Comparison of ENCODE assay signal across 1 mouse cellular context in the genomic region with DNA sequence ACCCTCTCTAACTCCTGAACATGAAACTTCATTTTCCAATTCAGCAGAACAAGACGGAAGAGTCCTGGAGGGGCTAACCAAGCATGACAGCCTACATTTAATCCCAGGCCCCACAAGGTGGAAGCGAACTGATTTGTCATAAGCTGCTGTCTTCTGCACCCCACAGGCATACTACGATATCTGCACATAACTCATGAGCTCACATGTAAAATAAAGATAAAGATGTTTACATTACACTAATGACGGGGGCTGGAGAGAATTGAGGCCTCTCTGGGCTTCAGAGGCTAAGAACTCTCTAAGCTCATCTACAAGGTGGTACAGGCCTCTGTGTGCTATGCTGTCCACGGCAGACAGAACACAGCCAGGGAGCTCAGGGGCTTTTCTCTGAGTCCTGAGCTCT.
TF ChIP-seq lines count a peak whose summit lies in the region.

No protein-coding gene starts in this region.

TF ChIP-seq in MEL, 35 proteins besides CTCF, POLR2A, EP300 and RAD21:
- TF ChIP-seq POLR2AphosphoS2 (IDR thresholded peaks at IDR 0.05; ENCODE audit: low read length) (peak; percentile 63), NELFE (IDR thresholded peaks at IDR 0.05; ENCODE audit: low read depth, low read length) (no peak), ELF1 (IDR thresholded peaks at IDR 0.05; ENCODE audit: low read depth, low read length) (no peak), USF1 (IDR thresholded peaks at IDR 0.05; ENCODE audit: low read depth, low read length) (no peak), SIN3A (IDR thresholded peaks at IDR 0.05; ENCODE audit: low read length) (peak; percentile 52), GATA1 (IDR thresholded peaks at IDR 0.05; ENCODE audit: low read depth, low read length) (peak; percentile 41; the same call in 1 of the 2 replicates), TAL1 (IDR thresholded peaks at IDR 0.05; ENCODE audit: low read length) (no peak), MAX (IDR thresholded peaks at IDR 0.05; ENCODE audit: low read length) (peak; percentile 62; the same call in 1 of the 2 replicates), GABPA (IDR thresholded peaks at IDR 0.05; ENCODE audit: low read depth, low read length) (no peak), ETS1 (IDR thresholded peaks at IDR 0.05; ENCODE audit: low read depth, low read length) (peak; percentile 36; the same call in 1 of the 2 replicates), MEF2A (IDR thresholded peaks at IDR 0.05; ENCODE audit: extremely low read depth, insufficient replicate concordance, low read depth, low read length, poor library complexity, severe bottlenecking) (no peak), ZC3H11A (IDR thresholded peaks at IDR 0.05; ENCODE audit: low read depth, low read length) (no peak), MYC (IDR thresholded peaks at IDR 0.05; ENCODE audit: low read depth, low read length) (no peak)
